Mouse (Mus musculus) heart, embryonic 10.5 days (tissue): ENCODE measurements around the gene Cyp4f13. TPM values are rescaled to one million over a fixed set of nuclear protein-coding genes. Genes with fewer than 3 reads are reported as not detected.

ENCODE experiments used
- DNase-seq: peaks from one replicate; pipeline ENCODE4 v3.0.0-alpha.2; 2017; ENCODE audit warnings: low spot score
- H3K27ac ChIP-seq: fragments of 300-500 bp; sonication (generic); 2 replicates; pipeline ENCODE4 v1.5.1; 2016; ENCODE audit warnings: mild to moderate bottlenecking
- H3K27me3 ChIP-seq: fragments of 300-500 bp; sonication (generic); 2 replicates; pipeline ENCODE4 v1.6.1; 2016; ENCODE audit warnings: mild to moderate bottlenecking; ENCODE audit not compliant: poor library complexity, insufficient read depth, severe bottlenecking
- H3K36me3 ChIP-seq: fragments of 300-500 bp; sonication (generic); 2 replicates; pipeline ENCODE4 v1.6.1; 2016; ENCODE audit warnings: mild to moderate bottlenecking, moderate library complexity
- H3K4me1 ChIP-seq: fragments of 300-500 bp; sonication (generic); 2 replicates; pipeline ENCODE4 v1.6.1; 2016; ENCODE audit warnings: mild to moderate bottlenecking
- H3K4me3 ChIP-seq: fragments of 300-500 bp; sonication (generic); 2 replicates; pipeline ENCODE4 v1.5.1; 2016; ENCODE audit warnings: mild to moderate bottlenecking, moderate library complexity
- H3K9me3 ChIP-seq: fragments of 300-500 bp; sonication (generic); 2 replicates; pipeline ENCODE4 v1.6.1; 2016; ENCODE audit warnings: mild to moderate bottlenecking, moderate library complexity
- WGBS: fragments of 180-500 bp; shearing (Covaris S2); methylation state at CpG from one replicate; pipeline ENCODE4 v1.1.7; 2016; 5-methylcytosine and 5-hydroxymethylcytosine counted together
- polyA plus RNA-seq: library from polyadenylated mRNA; unstranded; fragments of >200 nt; fragmentation: Nextera tagmentation; extraction: Ambion mirVana; gene quantifications from 2 replicates; pipeline ENCODE4 v1.2.1, GENCODE M21; 2016

Cyp4f13 gene
- polyA plus RNA-seq, 1 experiment from 2014 or later, result 8.9 TPM

GRCm38 (mm10) chr17:32893901-32894300 is 53.3 kb downstream of the Cyp4f13 start:
- no peak overlapping the region for H3K27ac ChIP-seq
- no peak overlapping the region for H3K4me3 ChIP-seq
- no peaks in the 10 kb centered on the region for H3K9me3 ChIP-seq
- H3K36me3 ChIP-seq, result no peaks in the 10 kb centered on the region
- 70% methylated on average over 3 of the region's 3 CpGs for WGBS
- peaks cover 14% of the 10 kb centered on the region for H3K4me1 ChIP-seq
- DNase-seq, result no peak
- H3K27me3 ChIP-seq, result no peaks in the 10 kb centered on the region

GRCm38 (mm10) chr17:32891239-32892180 is 55.7 kb downstream of the Cyp4f13 start, which contains the start of gene Zfp870:
Gene Zfp870 (minus strand): TSS chr17:32891642.
- peaks cover 14% of the 10 kb centered on the region for H3K4me1 ChIP-seq
- peak; percentile 94 for DNase-seq
- H3K36me3 ChIP-seq, result 0 out of 2 replicates have a peak, but pooled peaks cover 5% of the 10 kb centered on the region
- no peaks in the 10 kb centered on the region for H3K27me3 ChIP-seq
- WGBS, result 12% methylated on average over 33 of the region's 33 CpGs
- no peaks in the 10 kb centered on the region for H3K9me3 ChIP-seq
- H3K4me3 ChIP-seq, result peak within 1 kb of the TSS; percentile 83
- peak within 1 kb of the TSS; percentile 93 for H3K27ac ChIP-seq

- 0 out of 2 replicates have a peak, but pooled peaks cover 5% of the 10 kb centered on the region for H3K36me3 ChIP-seq
- no peak for DNase-seq
- no peaks in the 10 kb centered on the region for H3K27me3 ChIP-seq
- 5% methylated on average over 11 of the region's 11 CpGs for WGBS
- peak overlapping the region; percentile 93 for H3K27ac ChIP-seq
- H3K9me3 ChIP-seq, result no peaks in the 10 kb centered on the region
- peak overlapping the region; percentile 83 for H3K4me3 ChIP-seq
- H3K4me1 ChIP-seq, result peaks cover 14% of the 10 kb centered on the region
Observed at GRCm38 (mm10) chr17:32890852-32891238, 56.4 kb downstream of the Cyp4f13 start.

GRCm38 (mm10) chr17:32889611-32890010 is 57.6 kb downstream of the Cyp4f13 start:
- no peaks in the 10 kb centered on the region for H3K9me3 ChIP-seq
- no peak for DNase-seq
- no peak overlapping the region for H3K27ac ChIP-seq
- H3K36me3 ChIP-seq, result peaks cover 17% of the 10 kb centered on the region
- no peak overlapping the region for H3K4me3 ChIP-seq
- H3K27me3 ChIP-seq, result no peaks in the 10 kb centered on the region
- H3K4me1 ChIP-seq, result peaks cover 14% of the 10 kb centered on the region
- 91% methylated on average over 6 of the region's 6 CpGs for WGBS

GRCm38 (mm10) chr17:32880320-32881218 is 66.6 kb downstream of the Cyp4f13 start:
- Histone ChIP-seq H3K27ac (no peak overlapping the region), H3K36me3 (peaks cover 56% of the 10 kb centered on the region), H3K4me3 (no peak overlapping the region), H3K4me1 (peaks cover 7% of the 10 kb centered on the region), H3K27me3 (peaks cover 18% of the 10 kb centered on the region), H3K9me3 (no peaks in the 10 kb centered on the region)
- WGBS, result 89% methylated on average over 14 of the region's 14 CpGs
- no peak for DNase-seq

GRCm38 (mm10) chr17:32878773-32879172 is 68.4 kb downstream of the Cyp4f13 start:
- Histone ChIP-seq H3K36me3 (peaks cover 38% of the 10 kb centered on the region), H3K4me1 (peaks cover 7% of the 10 kb centered on the region), H3K9me3 (no peaks in the 10 kb centered on the region), H3K4me3 (no peak overlapping the region), H3K27me3 (peaks cover 18% of the 10 kb centered on the region), H3K27ac (no peak overlapping the region)
- DNase-seq, result no peak
- 92% methylated on average over 11 of the region's 11 CpGs for WGBS

- H3K36me3 ChIP-seq, result peaks cover 27% of the 10 kb centered on the region
- no peaks in the 10 kb centered on the region for H3K9me3 ChIP-seq
- H3K27me3 ChIP-seq, result peaks cover 18% of the 10 kb centered on the region
- 3% methylated on average over 22 of the region's 22 CpGs for WGBS
- DNase-seq, result no peak
- no peak overlapping the region for H3K27ac ChIP-seq
- H3K4me3 ChIP-seq, result peak overlapping the region; percentile 45
- H3K4me1 ChIP-seq, result peaks cover 7% of the 10 kb centered on the region
Observed at GRCm38 (mm10) chr17:32877471-32878171, 69.6 kb downstream of the Cyp4f13 start.

Other genes starting within 250 kb of the Cyp4f13 start
- 27.3 and 30.4 TPM in 2 replicates for gene Zfp871, start 159.1 kb downstream of the Cyp4f13 start, polyA plus RNA-seq
- 1.2 and 2.4 TPM in 2 replicates for gene Zfp811, start 137.5 kb downstream of the Cyp4f13 start, polyA plus RNA-seq
- gene Zfp799, start 117.1 kb downstream of the Cyp4f13 start, polyA plus RNA-seq, result 8.5 and 8.7 TPM in 2 replicates
- 4.7 and 5.3 TPM in 2 replicates for gene Zfp870, start 55.8 kb downstream of the Cyp4f13 start, polyA plus RNA-seq
- not detected in 2 replicates for gene Cyp4f14, start 30.1 kb downstream of the Cyp4f13 start, polyA plus RNA-seq
- 7.7 and 7.8 TPM in 2 replicates for gene Zfp472, start 18.4 kb upstream of the Cyp4f13 start, polyA plus RNA-seq
- 8.6 and 8.9 TPM in 2 replicates for gene Zfp952, start 45.7 kb upstream of the Cyp4f13 start, polyA plus RNA-seq
- 7.1 and 8.0 TPM in 2 replicates for gene Zfp763, start 86.0 kb upstream of the Cyp4f13 start, polyA plus RNA-seq
- not detected in 2 replicates for gene 4921501E09Rik, start 120.7 kb upstream of the Cyp4f13 start, polyA plus RNA-seq
- gene Zfp563, start 141.9 kb upstream of the Cyp4f13 start, polyA plus RNA-seq, result 5.0 and 5.8 TPM in 2 replicates
- gene Morc2b, start 192.3 kb upstream of the Cyp4f13 start, polyA plus RNA-seq, result 0.18 TPM in 1 of 2 replicates, not detected in the other
- not detected in 2 replicates for gene Olfr55, start 221.0 kb upstream of the Cyp4f13 start, polyA plus RNA-seq
- not detected in 2 replicates for gene Olfr239, start 243.9 kb upstream of the Cyp4f13 start, polyA plus RNA-seq